Mouse (Mus musculus): ENCODE data around the gene Rhog. TPM values are rescaled to one million over a fixed set of nuclear protein-coding genes. Genes with fewer than 3 reads are reported as not detected.

Gene Rhog
- polyA plus RNA-seq, 2 experiments from 2014 or later, result 146 to 173 TPM

DNA sequence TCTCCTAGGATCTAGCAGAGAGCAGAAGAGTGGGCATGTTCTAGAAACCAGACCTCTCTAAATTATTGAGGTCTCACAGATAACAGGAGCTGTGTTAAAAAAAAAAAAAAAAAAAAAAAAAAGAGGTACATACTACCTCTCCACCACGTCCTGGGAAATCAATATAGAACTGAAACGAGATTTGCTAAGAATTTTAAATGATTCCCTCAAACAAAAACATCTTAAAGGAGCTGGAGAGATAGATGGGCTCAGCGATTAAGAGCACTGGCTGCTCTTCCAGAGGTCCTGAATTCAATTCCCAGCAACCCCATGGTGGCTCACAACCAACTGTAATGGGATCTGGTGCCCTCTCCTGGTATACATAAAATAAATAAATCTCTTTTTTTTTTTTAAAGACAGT, 44.8 kb downstream of the Rhog start:
- ATAC-seq, result no peak

DNA sequence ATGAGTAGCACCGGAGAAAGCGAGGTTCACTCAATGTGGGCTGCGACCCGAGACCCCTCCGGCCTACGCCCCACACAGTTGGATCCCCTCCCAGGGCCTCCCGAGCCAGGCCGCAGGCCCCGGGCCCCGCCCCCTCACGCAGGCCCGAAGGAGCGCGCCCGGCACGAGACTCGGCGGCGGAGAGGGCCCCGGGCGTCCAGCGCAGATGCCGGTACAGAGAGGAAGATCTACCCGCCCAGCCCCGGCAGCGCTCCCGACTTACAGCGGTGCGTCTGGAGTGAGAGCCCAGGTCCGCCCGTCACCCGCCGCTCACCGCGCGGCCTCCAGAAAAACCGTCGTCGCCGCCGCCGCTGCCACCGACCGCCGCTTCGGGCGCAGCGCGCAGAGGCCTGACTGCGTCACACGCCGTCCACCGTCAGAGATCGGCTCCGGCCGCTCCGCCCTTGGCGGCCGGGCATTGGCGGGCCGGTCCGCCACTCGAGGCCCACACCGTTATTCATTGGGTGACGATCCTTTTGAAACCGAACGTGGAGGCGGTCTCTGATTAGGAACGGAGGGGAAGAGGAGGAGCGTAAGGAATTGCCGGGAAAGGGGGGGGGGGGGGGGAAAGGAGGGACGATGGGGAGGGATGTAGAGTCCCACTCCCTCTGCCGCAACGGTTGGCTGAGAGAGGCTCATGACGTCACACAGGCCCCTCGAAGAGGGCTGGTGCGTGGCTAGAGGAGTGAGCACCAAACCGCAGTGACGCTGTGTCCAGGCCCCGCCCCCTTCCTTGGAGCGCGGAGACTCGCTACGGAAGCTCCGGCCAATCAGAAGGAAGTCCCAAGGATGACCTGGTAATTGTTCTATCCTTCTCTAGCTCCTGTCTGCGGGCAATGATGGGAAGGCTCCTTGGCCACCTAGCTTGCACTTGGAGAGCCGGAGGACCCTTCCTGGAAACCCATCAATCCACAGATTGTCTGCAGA, 45.8 kb downstream of the Rhog start, which contains the start of the genes Nup98 and Pgap2:
Gene Nup98, minus strand, starts transcription at position 421 of the 966 bp plus-strand sequence.
Gene Pgap2, plus strand, starts transcription at position 453 of the 966 bp plus-strand sequence.
- ATAC-seq, result peak; percentile 87

DNA sequence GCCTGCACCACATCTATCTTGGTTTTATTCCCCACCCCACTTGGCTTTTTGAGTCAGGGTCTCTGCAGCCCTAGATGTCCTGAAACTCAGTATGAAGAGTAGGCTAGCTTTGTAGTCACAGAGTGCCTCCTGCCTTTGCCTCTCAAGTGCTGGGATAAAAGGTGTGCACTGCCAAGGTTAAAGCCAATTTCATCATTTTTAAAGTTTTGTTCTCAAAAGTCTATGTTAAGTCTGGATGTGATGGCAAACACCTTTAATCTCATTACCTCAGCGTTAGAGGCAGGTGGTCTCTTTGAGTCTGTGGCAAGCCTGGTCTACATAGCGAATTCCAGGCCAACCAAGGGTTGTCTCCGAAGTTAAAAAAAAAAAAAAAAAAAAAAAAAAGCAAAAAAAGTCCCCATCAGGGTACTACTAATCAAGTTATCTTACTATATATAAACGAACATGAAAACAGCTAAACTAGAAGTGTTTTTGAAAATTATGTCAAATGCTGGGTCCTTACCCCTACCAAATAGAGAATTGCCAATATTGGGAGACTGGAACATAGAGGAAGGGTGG, 47.0 kb downstream of the Rhog start:
- ATAC-seq, result no peak

DNA sequence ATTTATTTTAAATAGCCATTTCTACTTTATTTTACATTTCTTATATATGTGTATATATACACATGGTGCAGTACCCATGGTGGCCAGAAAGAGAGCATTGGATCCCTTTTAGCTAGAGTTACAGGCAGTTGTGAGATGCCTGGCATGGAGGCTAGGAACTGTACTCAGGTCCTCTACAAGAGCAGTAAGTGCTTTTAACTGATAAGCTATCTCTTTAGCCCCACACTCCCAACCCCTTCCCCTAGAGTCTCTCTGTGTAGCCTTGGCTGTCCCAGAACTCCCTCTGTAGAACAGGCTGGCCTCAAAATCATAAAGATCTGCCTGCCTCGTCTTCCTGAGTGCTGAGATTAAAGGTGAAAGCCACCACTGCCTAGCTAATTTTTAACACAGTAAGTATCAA, 50.2 kb downstream of the Rhog start:
- no peak for ATAC-seq

DNA sequence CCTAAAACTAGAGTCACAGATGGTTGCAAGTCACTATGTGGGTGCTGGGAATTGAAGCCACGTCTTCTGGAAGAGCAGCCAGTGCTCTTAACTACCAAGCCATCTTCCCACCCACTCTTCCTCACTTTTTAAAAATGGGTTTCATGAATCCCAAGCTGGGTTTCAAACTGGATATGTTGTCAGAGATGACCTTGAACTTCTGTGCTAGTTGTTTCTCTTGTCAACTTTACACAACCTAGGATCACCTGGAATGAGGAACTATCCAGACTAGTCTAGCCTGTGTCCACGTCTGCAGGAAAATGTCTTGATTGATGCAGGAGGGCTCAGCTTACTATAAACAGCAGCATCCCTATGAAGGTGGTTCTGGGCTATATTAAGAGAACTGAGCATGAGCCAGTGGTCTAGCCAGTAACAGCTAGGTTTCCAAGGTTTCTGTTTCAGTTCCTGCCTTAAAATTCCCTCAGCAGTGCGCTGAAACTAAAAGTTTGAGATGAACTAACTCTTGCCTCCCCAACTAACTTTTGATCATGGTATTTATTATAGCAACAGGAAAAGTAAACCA, 51.5 kb downstream of the Rhog start:
- ATAC-seq, result no peak

DNA sequence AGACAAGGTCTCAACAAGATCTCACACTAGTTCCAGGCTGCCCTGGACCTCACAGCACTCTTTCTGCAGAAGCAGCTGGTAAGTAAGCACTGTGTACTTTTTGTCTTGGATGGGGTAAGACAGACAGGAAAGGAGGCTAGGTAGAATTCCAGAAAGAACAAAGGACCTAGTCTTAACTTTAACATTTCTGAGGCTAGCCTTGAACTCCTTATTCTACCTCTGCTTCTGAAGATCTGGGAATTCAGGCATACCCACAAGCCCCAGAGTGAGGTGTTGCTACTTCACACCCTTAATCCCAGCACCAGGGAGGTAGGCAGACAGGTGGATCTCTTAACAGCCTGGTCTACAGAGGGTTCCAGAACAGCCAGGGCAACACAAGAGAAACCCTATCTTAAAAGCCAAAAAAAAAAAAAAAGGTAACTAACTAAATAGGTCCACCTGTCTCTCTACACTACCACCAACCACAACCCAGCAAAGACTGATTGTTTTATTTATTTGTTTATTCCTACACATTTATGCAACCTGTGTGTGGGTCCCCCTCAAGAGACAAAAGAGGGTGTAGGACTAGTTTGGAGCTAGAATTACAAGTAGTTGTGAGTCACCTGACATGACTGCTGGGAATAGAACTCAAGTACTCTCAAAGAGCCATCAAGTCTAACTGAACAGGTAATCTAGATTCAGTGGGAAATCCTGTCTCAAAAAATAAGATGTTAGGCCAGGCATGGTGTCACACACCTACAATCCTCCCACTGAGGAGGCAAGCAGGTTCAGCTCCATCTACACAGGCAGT, 54.7 kb downstream of the Rhog start:
- no peak for ATAC-seq

DNA sequence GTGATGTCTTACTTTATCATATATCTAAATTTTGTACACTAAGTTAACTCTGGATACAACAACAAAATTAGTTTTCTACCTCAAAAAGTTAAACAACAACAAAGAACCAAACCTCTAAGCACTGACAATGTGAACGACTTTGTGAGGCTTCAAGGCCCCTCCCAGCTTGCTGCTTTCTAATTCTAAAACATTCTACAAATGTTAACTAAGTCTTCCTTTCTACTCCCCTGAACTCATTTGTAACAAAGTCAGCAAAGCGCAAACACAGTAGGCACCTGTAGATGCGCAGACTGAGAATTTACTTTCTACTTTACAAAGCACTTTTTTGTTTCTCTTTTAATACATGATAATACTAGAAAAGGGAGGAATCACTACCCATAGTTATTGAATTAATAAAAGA, 55.3 kb downstream of the Rhog start:
- no peak for ATAC-seq

DNA sequence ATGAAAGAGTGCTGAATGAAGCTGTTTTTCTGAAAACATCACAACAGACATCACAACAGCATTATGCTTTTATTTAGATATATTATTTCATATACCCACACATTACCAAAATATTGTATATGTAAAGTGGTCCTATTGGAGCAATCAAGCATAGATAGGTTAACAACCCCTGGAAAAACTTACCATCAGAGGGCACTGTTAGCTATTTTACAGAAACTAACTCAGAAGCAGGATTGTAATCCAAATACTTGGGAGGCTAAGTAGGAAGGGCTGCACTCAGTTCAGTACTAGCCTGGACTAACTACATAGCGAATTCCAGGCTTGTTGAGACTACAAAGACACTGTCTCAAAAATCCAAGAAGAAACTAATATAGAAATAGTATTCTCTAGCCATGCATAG, 63.5 kb downstream of the Rhog start:
- no peak for ATAC-seq

Other genes with a start within 250 kb of the Rhog start
- 1 to 10 TPM; 4.5 to 5.7 TPM for gene Il18bp, start 237.4 kb downstream of the Rhog start, polyA plus RNA-seq (2017; shearing (Covaris generic))
- 10 to 100 TPM; 28.5 to 29.4 TPM for gene Rnf121, start 190.6 kb downstream of the Rhog start, polyA plus RNA-seq (2017; shearing (Covaris generic))
- gene Xndc1, start 190.5 kb downstream of the Rhog start, polyA plus RNA-seq (2017; shearing (Covaris generic)), result 10 to 100 TPM; 19.3 to 33.0 TPM
- 1 to 10 TPM in 1 of 2 experiments, under 1 TPM in 1; 0.93 to 1.4 TPM for gene Xntrpc, start 190.3 kb downstream of the Rhog start, polyA plus RNA-seq (2017; shearing (Covaris generic))
- gene Trpc2, start 172.9 kb downstream of the Rhog start, polyA plus RNA-seq (2017; shearing (Covaris generic)), result not detected
- gene Art1, start 154.3 kb downstream of the Rhog start, polyA plus RNA-seq (2017; shearing (Covaris generic)), result not detected
- under 1 TPM in 1 of 2 experiments, not detected in 1; 0.93 TPM for gene Art5, start 146.6 kb downstream of the Rhog start, polyA plus RNA-seq (2017; shearing (Covaris generic))
- gene Chrna10, start 139.2 kb downstream of the Rhog start, polyA plus RNA-seq (2017; shearing (Covaris generic)), result not detected
- 10 to 100 TPM; 37.2 to 39.6 TPM for gene Nup98, start 45.9 kb downstream of the Rhog start, polyA plus RNA-seq (2017; shearing (Covaris generic))
- 10 to 100 TPM; 46.8 to 60.4 TPM for gene Pgap2, start 45.8 kb downstream of the Rhog start, polyA plus RNA-seq (2017; shearing (Covaris generic))
- gene Stim1, start 11.8 kb upstream of the Rhog start, polyA plus RNA-seq (2017; shearing (Covaris generic)), result 10 to 100 TPM; 48.9 to 54.7 TPM
- 10 to 100 TPM; 48.5 to 59.7 TPM for gene Rrm1, start 185.6 kb upstream of the Rhog start, polyA plus RNA-seq (2017; shearing (Covaris generic))
- under 1 TPM in 1 of 2 experiments, not detected in 1; 0.58 TPM for gene Olfr543, start 225.6 kb upstream of the Rhog start, polyA plus RNA-seq (2017; shearing (Covaris generic))
- not detected for gene Olfr544, start 232.3 kb upstream of the Rhog start, polyA plus RNA-seq (2017; shearing (Covaris generic))
- not detected for gene Olfr545, start 243.5 kb upstream of the Rhog start, polyA plus RNA-seq (2017; shearing (Covaris generic))